Mouse (Mus musculus) megakaryocyte, embryonic 14.5 days (primary cell): ENCODE measurements around the gene Ooep. TPM values are rescaled to one million over a fixed set of nuclear protein-coding genes. Genes with fewer than 3 reads are reported as not detected.
"Not testable (repeated sequence)": the region's sequence is repeated elsewhere in the genome, so short reads cannot be mapped to it uniquely, and the experiment has no call there.

Experiments used
- H3K27me3 ChIP-seq: replicated peaks from 2 replicates; pipeline ENCODE3; 2012; ENCODE audit warnings: inconsistent platforms
- H3K36me3 ChIP-seq: replicated peaks from 2 replicates; pipeline ENCODE3; 2012; ENCODE audit warnings: low read length, inconsistent platforms, mixed read lengths
- H3K4me1 ChIP-seq: 2 replicates; pipeline ENCODE4 v1.6.1; 2012; ENCODE audit warnings: inconsistent platforms
- H3K4me3 ChIP-seq: replicated peaks from 2 replicates; pipeline ENCODE3; 2012; ENCODE audit warnings: moderate library complexity, mild to moderate bottlenecking, inconsistent platforms
- H3K9me3 ChIP-seq: 2 replicates; pipeline ENCODE4 v1.6.1; 2012; ENCODE audit warnings: inconsistent platforms
- FLI1 ChIP-seq: IDR thresholded peaks from 2 replicates; pipeline ENCODE4 v1.6.1; 2012; ENCODE audit warnings: low read length, inconsistent platforms, mixed read lengths
- GATA1 ChIP-seq: IDR thresholded peaks from 3 replicates; pipeline ENCODE4 v1.6.1; 2012; ENCODE audit warnings: mixed read lengths, low read length, inconsistent platforms, borderline replicate concordance
- polyA plus RNA-seq: library from polyadenylated mRNA; stranded (reverse); fragments of >175 nt; gene quantifications from 2 replicates; pipeline ENCODE4 v1.2.3, GENCODE M21; 2012; ENCODE audit warnings: low replicate concordance; ENCODE audit not compliant: insufficient read depth

The Ooep gene
- polyA plus RNA-seq, 1 experiment: not detected

DNA sequence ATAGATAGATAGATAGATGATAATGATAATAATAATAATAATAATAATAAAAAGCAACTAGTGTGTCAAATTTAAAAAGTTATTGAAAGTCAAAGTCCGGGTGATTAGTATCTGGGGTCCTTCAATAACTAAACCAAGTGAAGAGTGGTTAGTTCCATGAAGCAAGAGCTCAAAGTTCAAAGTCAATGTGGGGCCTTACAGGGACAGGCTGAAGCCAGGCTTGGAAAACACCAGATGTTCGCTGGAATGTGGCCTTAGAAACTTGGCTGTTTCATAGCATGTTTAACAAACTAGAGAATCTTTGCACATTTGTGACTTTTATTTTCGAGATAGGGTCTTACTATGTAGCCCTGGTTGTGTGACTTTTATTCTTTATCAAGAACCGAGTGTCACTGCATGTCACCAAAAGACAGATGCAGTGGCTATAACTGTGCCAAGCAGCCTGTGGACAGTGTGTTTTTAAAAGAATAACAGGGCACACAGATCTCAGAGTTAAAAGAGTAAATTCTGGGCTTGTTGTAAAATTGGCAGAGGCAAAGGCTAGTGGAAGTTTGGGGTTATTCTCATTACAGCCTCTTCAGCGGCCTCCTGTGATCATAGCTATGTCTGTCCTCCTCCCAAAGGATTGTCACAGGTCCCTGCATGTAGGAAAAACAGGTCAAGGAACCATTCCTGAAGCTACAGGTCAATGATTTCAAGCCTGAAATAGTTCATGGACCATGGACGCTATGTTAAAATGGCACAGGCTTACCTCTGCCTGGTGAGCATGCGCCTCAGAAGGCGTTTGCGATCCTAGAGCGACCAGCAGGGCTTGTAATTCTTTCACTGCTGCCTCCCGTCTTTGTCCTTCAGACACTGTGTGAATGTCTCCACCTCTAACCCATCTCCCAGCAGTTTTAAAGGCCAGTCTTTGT lies 23.6 kb downstream of the Ooep start:
- no peaks in the 10 kb centered on the region; the same call in 1 of the 2 replicates for H3K9me3 ChIP-seq
- peaks cover 16% of the 10 kb centered on the region for H3K4me1 ChIP-seq
- H3K27me3 ChIP-seq: peaks cover 28% of the 10 kb centered on the region
- no peak overlapping the region for H3K4me3 ChIP-seq
- TF ChIP-seq GATA1 (no peak), FLI1 (no peak)
- H3K36me3 ChIP-seq: no peaks in the 10 kb centered on the region

- TF ChIP-seq GATA1: no peak
- no peak for TF ChIP-seq FLI1
- H3K36me3 ChIP-seq: no peaks in the 10 kb centered on the region
- peaks cover 32% of the 10 kb centered on the region for H3K4me1 ChIP-seq
- H3K9me3 ChIP-seq: no peaks in the 10 kb centered on the region; the same call in 1 of the 2 replicates
- peaks cover 26% of the 10 kb centered on the region for H3K27me3 ChIP-seq
- H3K4me3 ChIP-seq: no peak overlapping the region
Observed at GRCm38 (mm10) chr9:78351504-78352220, 26.9 kb downstream of the Ooep start.

GRCm38 (mm10) chr9:78350007-78350406 lies 28.5 kb downstream of the Ooep start:
- Histone ChIP-seq H3K4me1 (peaks cover 32% of the 10 kb centered on the region), H3K27me3 (peaks cover 18% of the 10 kb centered on the region)
- not testable (repeated sequence) for H3K9me3 ChIP-seq, H3K4me3 ChIP-seq, H3K36me3 ChIP-seq

- Histone ChIP-seq H3K4me1 (peaks cover 32% of the 10 kb centered on the region), H3K27me3 (peaks cover 19% of the 10 kb centered on the region)
- not testable (repeated sequence) for H3K9me3 ChIP-seq, H3K4me3 ChIP-seq, H3K36me3 ChIP-seq
Observed at GRCm38 (mm10) chr9:78349141-78349540, 29.4 kb downstream of the Ooep start.

GRCm38 (mm10) chr9:78348206-78349004 lies 30.1 kb downstream of the Ooep start:
- peaks cover 23% of the 10 kb centered on the region for H3K27me3 ChIP-seq
- peaks cover 32% of the 10 kb centered on the region for H3K4me1 ChIP-seq
- H3K9me3 ChIP-seq, H3K36me3 ChIP-seq: not testable (repeated sequence)
- H3K4me3 ChIP-seq: peak overlapping the region; percentile 33

- no peaks in the 10 kb centered on the region for H3K9me3 ChIP-seq
- H3K36me3 ChIP-seq: no peaks in the 10 kb centered on the region
- peaks cover 18% of the 10 kb centered on the region for H3K27me3 ChIP-seq
- TF ChIP-seq GATA1 (no peak), FLI1 (no peak)
- no peak overlapping the region for H3K4me3 ChIP-seq
- H3K4me1 ChIP-seq: peaks cover 29% of the 10 kb centered on the region
Observed at GRCm38 (mm10) chr9:78347004-78347403, 31.5 kb downstream of the Ooep start.

GRCm38 (mm10) chr9:78345235-78345634 lies 33.3 kb downstream of the Ooep start:
- H3K9me3 ChIP-seq, H3K4me3 ChIP-seq, H3K36me3 ChIP-seq: not testable (repeated sequence)
- peaks cover 17% of the 10 kb centered on the region for H3K27me3 ChIP-seq
- H3K4me1 ChIP-seq: peaks cover 26% of the 10 kb centered on the region

GRCm38 (mm10) chr9:78343055-78343454 lies 35.5 kb downstream of the Ooep start:
- not testable (repeated sequence) for H3K9me3 ChIP-seq, H3K36me3 ChIP-seq, H3K4me1 ChIP-seq, H3K4me3 ChIP-seq
- H3K27me3 ChIP-seq: peaks cover 17% of the 10 kb centered on the region

- H3K4me3 ChIP-seq, H3K4me1 ChIP-seq, H3K9me3 ChIP-seq, H3K36me3 ChIP-seq: not testable (repeated sequence)
- H3K27me3 ChIP-seq: peaks cover 17% of the 10 kb centered on the region
Observed at GRCm38 (mm10) chr9:78342494-78342893, 36.0 kb downstream of the Ooep start.

GRCm38 (mm10) chr9:78340324-78340723 lies 38.2 kb downstream of the Ooep start:
- not testable (repeated sequence) for H3K4me3 ChIP-seq, H3K36me3 ChIP-seq, H3K4me1 ChIP-seq, H3K9me3 ChIP-seq
- H3K27me3 ChIP-seq: peaks cover 13% of the 10 kb centered on the region

DNA sequence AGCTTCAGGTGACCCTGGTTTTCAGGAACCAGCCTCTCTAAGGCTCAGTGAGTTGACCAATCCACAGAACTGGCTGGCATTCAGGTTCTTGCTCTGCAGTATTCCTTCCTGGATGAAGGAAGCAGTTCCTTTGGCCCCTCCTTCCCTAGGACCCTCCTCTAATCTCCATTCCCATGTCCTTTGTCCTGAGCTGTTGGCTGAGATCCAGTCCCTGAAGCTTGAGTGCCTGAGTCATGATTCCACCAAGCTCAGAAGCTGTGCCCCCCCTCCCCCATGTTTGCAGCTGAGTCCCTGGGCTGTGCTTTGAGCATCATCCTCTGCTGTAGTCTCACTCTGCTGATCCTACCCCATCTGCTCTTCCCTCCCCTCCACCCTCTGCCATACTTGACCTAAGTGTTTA lies 41.5 kb downstream of the Ooep start:
- not testable (repeated sequence) for H3K4me1 ChIP-seq, H3K9me3 ChIP-seq, H3K36me3 ChIP-seq, H3K27me3 ChIP-seq, H3K4me3 ChIP-seq

DNA sequence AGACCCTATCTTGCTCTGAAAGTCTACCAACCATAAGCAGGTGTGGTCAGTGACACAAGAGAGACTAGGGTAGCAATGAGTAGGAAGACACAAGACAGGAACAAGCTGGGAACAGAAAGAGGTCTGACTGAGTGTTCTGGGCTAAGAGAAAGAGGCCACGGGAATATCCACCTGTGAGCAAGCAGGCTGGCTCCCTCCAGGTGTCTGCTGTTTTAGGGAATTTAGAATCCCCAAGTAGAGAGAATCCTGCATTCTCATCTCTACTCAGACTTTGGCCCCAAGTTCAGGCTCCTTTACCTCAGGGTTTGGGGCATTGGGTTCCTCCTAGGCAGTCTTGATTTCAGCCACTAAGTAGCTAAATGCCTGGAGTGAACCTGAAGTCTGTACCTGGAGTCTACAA lies 51.2 kb downstream of the Ooep start, which contains the start of gene Omt2b:
Gene Omt2b, plus strand, starts transcription at position 301 of the 400 bp plus-strand sequence.
- peaks cover 11% of the 10 kb centered on the region for H3K9me3 ChIP-seq
- not testable (repeated sequence) for H3K36me3 ChIP-seq, H3K4me3 ChIP-seq, H3K4me1 ChIP-seq
- H3K27me3 ChIP-seq: peaks cover 10% of the 10 kb centered on the region
